Mouse (Mus musculus): ENCODE measurements around the gene Kcnc3. TPM values are rescaled to one million over a fixed set of nuclear protein-coding genes. Genes with fewer than 3 reads are reported as not detected.

Kcnc3 gene
- polyA plus RNA-seq, 1 experiment from 2014 or later, result 0.84 TPM

- no peak overlapping the region for H3K4me2 ChIP-seq (replicated peaks)
- peaks cover 21% of the 10 kb centered on the region for H3K4me1 ChIP-seq
- no peak overlapping the region for H3K9ac ChIP-seq
- H3K4me3 ChIP-seq (replicated peaks), result no peak overlapping the region
- no peak overlapping the region for H3K27ac ChIP-seq (replicated peaks)
- H3K27me3 ChIP-seq, result peaks cover 32% of the 10 kb centered on the region
- WGBS, result 95% methylated on average over 4 of the region's 4 CpGs
- no peaks in the 10 kb centered on the region for H3K36me3 ChIP-seq
- ATAC-seq (ENCODE audit: insufficient number of reproducible peaks, low FRiP score, low TSS enrichment, low read depth), result no peak
- H3K9me3 ChIP-seq (replicated peaks), result no peaks in the 10 kb centered on the region
Observed at GRCm38 (mm10) chr7:44597666-44598065, 7.2 kb downstream of the Kcnc3 start.

GRCm38 (mm10) chr7:44598336-44598735 lies 7.9 kb downstream of the Kcnc3 start:
- no peak overlapping the region for H3K4me3 ChIP-seq (replicated peaks)
- ATAC-seq (ENCODE audit: insufficient number of reproducible peaks, low FRiP score, low TSS enrichment, low read depth), result no peak
- WGBS, result 80% methylated on average over 12 of the region's 12 CpGs
- H3K27ac ChIP-seq (replicated peaks), result no peak overlapping the region
- H3K4me2 ChIP-seq (replicated peaks), result no peak overlapping the region
- H3K36me3 ChIP-seq, result no peaks in the 10 kb centered on the region
- H3K9me3 ChIP-seq (replicated peaks), result no peaks in the 10 kb centered on the region
- no peak overlapping the region for H3K9ac ChIP-seq
- peaks cover 23% of the 10 kb centered on the region for H3K4me1 ChIP-seq
- peaks cover 32% of the 10 kb centered on the region for H3K27me3 ChIP-seq

DNA sequence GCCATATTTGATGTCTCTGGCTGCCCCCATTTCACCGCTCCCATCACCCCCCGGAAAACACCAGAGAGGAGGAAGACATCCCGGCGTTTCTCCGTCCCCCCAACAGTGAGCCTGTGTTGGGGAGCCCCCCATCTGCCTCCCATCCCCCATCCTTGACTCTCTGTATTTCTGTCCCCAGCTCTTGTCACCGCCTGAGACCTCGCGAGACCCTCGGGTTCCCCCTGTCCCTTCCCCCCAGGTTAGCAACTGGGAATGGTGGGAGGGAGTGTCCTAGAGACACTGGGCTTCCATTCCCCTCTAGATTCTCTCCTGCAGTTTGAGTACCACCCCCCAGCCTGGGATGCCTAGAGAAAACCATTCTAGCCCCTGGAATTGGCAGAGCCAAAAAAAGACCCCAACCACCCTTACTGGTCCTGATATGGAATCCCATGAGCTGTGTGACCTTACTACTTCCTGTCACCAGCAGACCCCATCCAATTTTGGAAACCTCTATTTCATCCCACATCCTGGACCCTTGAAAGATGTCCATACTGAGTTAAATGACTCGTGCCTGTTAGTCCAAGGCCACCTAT lies 10.3 kb downstream of the Kcnc3 start:
- Histone ChIP-seq H3K36me3 (no peaks in the 10 kb centered on the region), H3K9me3 (replicated peaks) (no peaks in the 10 kb centered on the region), H3K4me2 (replicated peaks) (no peak overlapping the region), H3K27ac (replicated peaks) (no peak overlapping the region), H3K27me3 (peaks cover 38% of the 10 kb centered on the region), H3K9ac (no peak overlapping the region), H3K4me3 (replicated peaks) (no peak overlapping the region), H3K4me1 (peaks cover 29% of the 10 kb centered on the region)
- WGBS, result 84% methylated on average over 10 of the region's 10 CpGs
- no peak for ATAC-seq (ENCODE audit: insufficient number of reproducible peaks, low FRiP score, low TSS enrichment, low read depth)

- H3K36me3 ChIP-seq, result no peaks in the 10 kb centered on the region
- H3K9ac ChIP-seq, result no peak overlapping the region
- H3K4me3 ChIP-seq (replicated peaks), result no peak overlapping the region
- peaks cover 29% of the 10 kb centered on the region for H3K4me1 ChIP-seq
- peaks cover 46% of the 10 kb centered on the region for H3K27me3 ChIP-seq
- H3K27ac ChIP-seq (replicated peaks), result no peak overlapping the region
- ATAC-seq (ENCODE audit: insufficient number of reproducible peaks, low FRiP score, low TSS enrichment, low read depth), result no peak
- 13% methylated on average over 19 of the region's 19 CpGs for WGBS
- H3K9me3 ChIP-seq (replicated peaks), result no peaks in the 10 kb centered on the region
- no peak overlapping the region for H3K4me2 ChIP-seq (replicated peaks)
Observed at GRCm38 (mm10) chr7:44601646-44602045, 11.2 kb downstream of the Kcnc3 start.

GRCm38 (mm10) chr7:44602443-44602842 lies 12.0 kb downstream of the Kcnc3 start:
- no peaks in the 10 kb centered on the region for H3K36me3 ChIP-seq
- H3K9ac ChIP-seq, result no peak overlapping the region
- peaks cover 29% of the 10 kb centered on the region for H3K4me1 ChIP-seq
- ATAC-seq (ENCODE audit: insufficient number of reproducible peaks, low FRiP score, low TSS enrichment, low read depth), result no peak
- H3K27ac ChIP-seq (replicated peaks), result no peak overlapping the region
- whole genome bisulfite sequencing, result 11% methylated on average over 11 of the region's 11 CpGs
- peaks cover 48% of the 10 kb centered on the region for H3K27me3 ChIP-seq
- H3K4me2 ChIP-seq (replicated peaks), result no peak overlapping the region
- no peak overlapping the region for H3K4me3 ChIP-seq (replicated peaks)
- no peaks in the 10 kb centered on the region for H3K9me3 ChIP-seq (replicated peaks)

- WGBS, result 3% methylated on average over 20 of the region's 20 CpGs
- H3K4me2 ChIP-seq (replicated peaks), result peak overlapping the region; percentile 60
- peaks cover 48% of the 10 kb centered on the region for H3K27me3 ChIP-seq
- H3K9ac ChIP-seq, result no peak overlapping the region
- H3K9me3 ChIP-seq (replicated peaks), result no peaks in the 10 kb centered on the region
- H3K4me1 ChIP-seq, result peaks cover 29% of the 10 kb centered on the region
- peak overlapping the region; percentile 41 for H3K4me3 ChIP-seq (replicated peaks)
- no peaks in the 10 kb centered on the region for H3K36me3 ChIP-seq
- ATAC-seq (ENCODE audit: insufficient number of reproducible peaks, low FRiP score, low TSS enrichment, low read depth), result no peak
- H3K27ac ChIP-seq (replicated peaks), result no peak overlapping the region
Observed at GRCm38 (mm10) chr7:44603186-44603855, 12.9 kb downstream of the Kcnc3 start.

- ATAC-seq (ENCODE audit: insufficient number of reproducible peaks, low FRiP score, low TSS enrichment, low read depth), result peak; percentile 72
- Histone ChIP-seq H3K27ac (replicated peaks) (0 out of 2 replicates have a peak overlapping the region, but pooled peaks have one; percentile 55), H3K9ac (no peak overlapping the region), H3K36me3 (no peaks in the 10 kb centered on the region), H3K9me3 (replicated peaks) (no peaks in the 10 kb centered on the region), H3K4me1 (peaks cover 29% of the 10 kb centered on the region), H3K27me3 (peaks cover 48% of the 10 kb centered on the region), H3K4me3 (replicated peaks) (peak overlapping the region; percentile 41), H3K4me2 (replicated peaks) (peak overlapping the region; percentile 60)
- WGBS, result under 1% methylated on average over 24 of the region's 25 CpGs
Observed at GRCm38 (mm10) chr7:44604139-44604606, 13.7 kb downstream of the Kcnc3 start.

GRCm38 (mm10) chr7:44604619-44605018 lies 14.2 kb downstream of the Kcnc3 start:
- Histone ChIP-seq H3K4me3 (replicated peaks) (peak overlapping the region; percentile 41), H3K4me2 (replicated peaks) (peak overlapping the region; percentile 60), H3K27me3 (peaks cover 48% of the 10 kb centered on the region), H3K9ac (no peak overlapping the region), H3K9me3 (replicated peaks) (no peaks in the 10 kb centered on the region), H3K36me3 (no peaks in the 10 kb centered on the region), H3K27ac (replicated peaks) (no peak overlapping the region), H3K4me1 (peaks cover 29% of the 10 kb centered on the region)
- WGBS, result 0% methylated on average over 8 of the region's 8 CpGs
- no peak for ATAC-seq (ENCODE audit: insufficient number of reproducible peaks, low FRiP score, low TSS enrichment, low read depth)

- Histone ChIP-seq H3K9me3 (replicated peaks) (no peaks in the 10 kb centered on the region), H3K36me3 (no peaks in the 10 kb centered on the region), H3K27ac (replicated peaks) (no peak overlapping the region), H3K27me3 (peaks cover 48% of the 10 kb centered on the region), H3K9ac (no peak overlapping the region), H3K4me2 (replicated peaks) (no peak overlapping the region), H3K4me3 (replicated peaks) (no peak overlapping the region), H3K4me1 (peaks cover 29% of the 10 kb centered on the region)
- 36% methylated on average over 7 of the region's 7 CpGs for WGBS
- ATAC-seq (ENCODE audit: insufficient number of reproducible peaks, low FRiP score, low TSS enrichment, low read depth), result no peak
Observed at GRCm38 (mm10) chr7:44605436-44605835, 15.0 kb downstream of the Kcnc3 start.

DNA sequence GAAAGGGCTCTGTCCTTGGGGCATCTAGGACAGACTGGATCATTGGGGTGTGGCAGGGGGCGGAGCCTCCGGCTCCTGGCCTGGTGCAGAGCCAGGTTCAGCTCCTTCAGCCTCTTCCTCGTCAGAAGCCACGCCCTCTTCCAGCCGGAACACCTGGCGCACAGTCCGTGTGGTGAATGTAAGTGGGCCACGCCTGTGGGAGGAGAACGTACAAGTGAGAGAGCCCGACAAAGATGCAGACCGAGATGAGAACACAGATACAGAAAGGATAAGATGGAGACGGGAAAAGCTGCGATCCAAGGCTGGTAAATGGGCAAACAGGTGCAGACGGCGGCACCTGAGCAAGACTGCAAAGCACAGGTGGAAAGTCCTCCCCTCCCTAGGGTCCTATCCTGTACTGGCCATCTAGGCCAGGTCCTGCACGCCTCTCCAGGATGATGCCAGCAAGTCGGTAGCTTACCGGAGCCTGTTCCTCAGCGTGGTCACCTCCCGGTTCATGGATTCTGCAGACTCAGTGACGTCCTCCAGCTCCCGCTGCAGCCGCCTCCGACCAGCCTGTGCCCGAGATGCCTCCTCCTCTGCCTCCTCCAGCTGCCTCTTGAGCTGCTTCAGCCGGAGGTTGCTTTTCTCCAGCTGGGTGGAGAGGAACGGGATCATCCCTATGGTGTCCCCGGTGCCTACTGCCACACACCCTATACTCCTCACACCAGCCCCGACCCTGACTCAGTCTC lies 15.9 kb downstream of the Kcnc3 start:
- WGBS, result 9% methylated on average over 29 of the region's 29 CpGs
- Histone ChIP-seq H3K27ac (replicated peaks) (no peak overlapping the region), H3K9me3 (replicated peaks) (no peaks in the 10 kb centered on the region), H3K27me3 (peaks cover 40% of the 10 kb centered on the region), H3K4me2 (replicated peaks) (no peak overlapping the region), H3K4me1 (peaks cover 29% of the 10 kb centered on the region), H3K9ac (no peak overlapping the region), H3K4me3 (replicated peaks) (no peak overlapping the region; the same call in 1 of the 2 replicates), H3K36me3 (no peaks in the 10 kb centered on the region)
- ATAC-seq (ENCODE audit: insufficient number of reproducible peaks, low FRiP score, low TSS enrichment, low read depth), result no peak

DNA sequence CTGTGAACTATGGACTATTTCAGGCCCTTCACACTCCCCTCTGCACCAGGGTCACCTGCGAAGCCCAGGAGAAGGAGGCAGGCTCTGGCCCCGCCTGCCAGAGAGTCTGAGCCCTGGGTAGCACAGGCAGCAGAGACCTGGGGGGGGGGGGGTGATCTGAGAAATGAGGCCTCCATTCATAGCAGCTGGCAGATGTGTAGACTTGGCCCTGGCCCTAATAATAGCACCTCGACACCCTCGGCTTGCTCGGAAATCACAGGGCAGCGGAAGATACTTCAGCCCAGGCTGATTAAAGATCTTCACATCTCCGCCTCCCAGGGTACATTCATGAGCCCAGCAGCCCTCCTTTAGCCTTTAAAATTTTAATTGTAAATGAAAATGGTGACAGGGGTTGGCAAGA lies 21.7 kb downstream of the Kcnc3 start:
- H3K9ac ChIP-seq, result no peak overlapping the region
- no peak for ATAC-seq (ENCODE audit: insufficient number of reproducible peaks, low FRiP score, low TSS enrichment, low read depth)
- 0 out of 2 replicates have a peak, but pooled peaks cover 4% of the 10 kb centered on the region for H3K4me1 ChIP-seq
- 83% methylated on average over 7 of the region's 7 CpGs for WGBS
- peaks cover 20% of the 10 kb centered on the region for H3K27me3 ChIP-seq
- no peak overlapping the region for H3K4me2 ChIP-seq (replicated peaks)
- H3K36me3 ChIP-seq, result no peaks in the 10 kb centered on the region
- H3K9me3 ChIP-seq (replicated peaks), result no peaks in the 10 kb centered on the region
- no peak overlapping the region for H3K27ac ChIP-seq (replicated peaks)
- H3K4me3 ChIP-seq (replicated peaks), result no peak overlapping the region
